Mouse (Mus musculus): ENCODE measurements at regions not wholly inside any gene's neighbourhood (a gene's known extent, or its start where the extent isn't known, plus 50 kb on each side); places are given as distances from the start of the nearest gene placed in this dataset.
"Not testable (repeated sequence)": the region's sequence is repeated elsewhere in the genome, so short reads cannot be mapped to it uniquely, and the experiment has no call there.

GRCm38 (mm10) chr3:111194541-111194940, 943.7 kb upstream of the Prmt6 start:
- peak; percentile 4 for DNase-seq (ENCODE audit: extremely low read depth, insufficient read length, low spot score)

- DNase-seq (ENCODE audit: extremely low read depth, insufficient read length, low spot score): no peak
Observed at GRCm38 (mm10) chr3:111166698-111167097, 915.9 kb upstream of the Prmt6 start.

- DNase-seq (ENCODE audit: extremely low read depth, insufficient read length, low spot score): not testable (repeated sequence)
Observed at GRCm38 (mm10) chr3:111141196-111141595, 890.4 kb upstream of the Prmt6 start.

GRCm38 (mm10) chr3:111108982-111109381, 858.2 kb upstream of the Prmt6 start:
- no peak for DNase-seq (ENCODE audit: extremely low read depth, insufficient read length, low spot score)

- DNase-seq (ENCODE audit: extremely low read depth, insufficient read length, low spot score): no peak
Observed at GRCm38 (mm10) chr3:111102646-111103045, 851.8 kb upstream of the Prmt6 start.

GRCm38 (mm10) chr3:111074311-111074710, 823.5 kb upstream of the Prmt6 start:
- DNase-seq (ENCODE audit: extremely low read depth, insufficient read length, low spot score): no peak

- no peak for DNase-seq (ENCODE audit: extremely low read depth, insufficient read length, low spot score)
Observed at GRCm38 (mm10) chr3:111070301-111070700, 819.5 kb upstream of the Prmt6 start.

- no peak for DNase-seq (ENCODE audit: extremely low read depth, insufficient read length, low spot score)
Observed at GRCm38 (mm10) chr3:111069843-111070242, 819.0 kb upstream of the Prmt6 start.

GRCm38 (mm10) chr3:111069156-111069555, 818.4 kb upstream of the Prmt6 start:
- no peak for DNase-seq (ENCODE audit: extremely low read depth, insufficient read length, low spot score)

- no peak for DNase-seq (ENCODE audit: extremely low read depth, insufficient read length, low spot score)
Observed at GRCm38 (mm10) chr3:111049638-111050037, 798.8 kb upstream of the Prmt6 start.
